Mouse (Mus musculus): Measurements from ENCODE around the gene St3gal5.

GRCm38 (mm10) chr6:72121301-72121700 is 23.9 kb downstream of the St3gal5 start:
- TF ChIP-seq CTCF (IDR thresholded peaks at IDR 0.05; ENCODE audit: insufficient read depth, low read length) = no peak
- no peak for TF ChIP-seq POLR2A (IDR thresholded peaks at IDR 0.05; ENCODE audit: borderline replicate concordance, extremely low read depth, low read depth, low read length)
